Mouse (Mus musculus): Measurements from ENCODE around the gene Anks4b.

DNA sequence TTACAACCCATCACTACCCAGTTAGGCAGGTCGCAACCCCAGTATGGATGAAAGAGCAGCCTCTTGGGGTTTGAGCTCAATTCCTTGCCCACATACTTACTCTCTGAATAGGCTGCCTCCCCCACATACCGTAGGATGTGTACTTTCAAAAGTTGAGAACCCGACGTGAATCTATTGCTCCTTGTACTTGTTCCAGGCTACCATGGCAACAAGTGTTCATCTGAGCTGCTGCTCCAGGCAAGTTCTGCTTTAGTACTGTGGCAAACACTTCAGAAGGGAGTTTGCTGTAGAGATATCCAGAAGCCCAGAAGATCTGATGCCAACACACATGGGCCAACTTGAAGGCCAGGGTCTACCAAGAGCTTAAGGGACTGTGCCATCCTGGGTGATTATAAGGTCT lies 44.7 kb upstream of the Anks4b start:
- TF ChIP-seq CTCF (IDR thresholded peaks at IDR 0.05; ENCODE audit: control insufficient read depth, insufficient read depth, insufficient read length) (no peak), USF1 (IDR thresholded peaks at IDR 0.05; ENCODE audit: low read depth) (no peak), MYOD1 (IDR thresholded peaks at IDR 0.05; ENCODE audit: control insufficient read depth, insufficient read length, low read depth) (no peak), MAX (IDR thresholded peaks at IDR 0.05) (no peak), CEBPB (IDR thresholded peaks at IDR 0.05; ENCODE audit: low read depth) (no peak), MYOG (IDR thresholded peaks at IDR 0.05; ENCODE audit: control insufficient read depth, extremely low read depth, insufficient read length) (no peak)
